Comparison of ENCODE assay signal across 8 mouse cellular contexts in the genomic region with DNA sequence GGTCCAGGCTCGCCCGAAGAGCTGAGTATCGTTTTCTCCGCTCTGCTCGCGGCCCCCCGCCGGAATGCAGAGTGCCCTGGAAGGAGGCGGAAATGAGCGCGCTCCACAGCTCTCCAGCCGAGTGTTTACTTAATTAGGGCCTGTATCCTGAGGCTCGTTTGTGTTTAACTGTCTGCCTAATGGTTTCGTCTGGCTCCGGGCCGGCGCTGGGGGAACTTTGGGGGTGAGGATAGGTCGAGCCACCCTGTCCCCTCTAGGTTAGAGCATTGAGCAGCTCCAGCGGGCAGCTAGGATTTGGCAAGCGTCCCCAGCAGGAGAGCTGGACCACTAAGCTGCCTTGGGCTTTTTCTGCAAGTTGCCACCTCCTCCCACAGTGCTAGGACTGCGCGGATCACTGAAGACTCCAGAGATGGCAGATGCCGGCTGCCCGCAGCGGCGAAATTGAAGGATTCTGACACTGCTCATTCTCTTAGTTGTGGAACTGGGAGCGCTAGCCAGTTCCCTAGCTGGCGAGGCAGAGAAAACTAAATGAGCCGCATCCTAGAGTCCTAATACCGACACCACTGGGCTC. TPM values are rescaled to one million over a fixed set of nuclear protein-coding genes. Genes with fewer than 3 reads are reported as not detected.
DNase-seq lines count a peak whose midpoint lies in the region; ATAC-seq and TF ChIP-seq lines count a peak whose summit lies in the region.
"Had no signal": no experiment of that assay in that cellular context is flagged by ENCODE, and none has a peak within 500 bp of the region (broad histone marks: within the 10 kb centered on the region; RNA-seq: fewer than 3 reads in every experiment).

No protein-coding gene starts in this region.

- no peak for DNase-seq in ES-E14 (ENCODE audit: low read depth, low spot score)
- peak; percentile 65 for DNase-seq in hindbrain, embryonic 14.5 days (ENCODE audit: low spot score)
- no peak for DNase-seq in thymus, postnatal 36 days

- peak; percentile 48; the same call in 1 of the 2 replicates for ATAC-seq in embryonic facial prominence, embryonic 12.5 days (ENCODE audit: insufficient number of reproducible peaks, insufficient read depth, low FRiP score, low TSS enrichment)
- ATAC-seq in hindbrain, embryonic 14.5 days (ENCODE audit: low FRiP score), result peak; percentile 75
- no peak for ATAC-seq in liver, embryonic 15.5 days (ENCODE audit: insufficient read depth)
- ATAC-seq in neural tube, embryonic 14.5 days (ENCODE audit: low read depth), result peak; percentile 62

- H3K9ac ChIP-seq in ES-Bruce4 (ENCODE audit: low read depth, poor library complexity, severe bottlenecking) (peak overlapping the region; percentile 46; the same call in 1 of the 2 replicates), ES-E14 (ENCODE audit: insufficient read depth, low read depth, low read length, poor library complexity, severe bottlenecking) (no peak overlapping the region)
- peak overlapping the region; percentile 40; the same call in 1 of the 2 replicates for H3K9ac ChIP-seq in embryonic facial prominence, embryonic 12.5 days
- peak overlapping the region; percentile 47 for H3K9ac ChIP-seq in hindbrain, embryonic 14.5 days
- no peak overlapping the region for H3K9ac ChIP-seq in liver, embryonic 15.5 days
- H3K9ac ChIP-seq in neural tube, embryonic 14.5 days (replicated peaks; ENCODE audit: low read depth, low read length), result peak overlapping the region; percentile 32; the same call in 1 of the 2 replicates

- H3K27ac ChIP-seq in ES-Bruce4 (ENCODE audit: insufficient read depth, low read length) (no peak overlapping the region), ES-E14 (ENCODE audit: insufficient read depth, low read depth, low read length, poor library complexity, severe bottlenecking) (no peak overlapping the region)
- H3K27ac ChIP-seq in embryonic facial prominence, embryonic 12.5 days, result peak overlapping the region; percentile 74
- peak overlapping the region; percentile 44 for H3K27ac ChIP-seq in hindbrain, embryonic 14.5 days
- no peak overlapping the region for H3K27ac ChIP-seq in liver, embryonic 15.5 days (replicated peaks)
- H3K27ac ChIP-seq in neural tube, embryonic 14.5 days (ENCODE audit: low read depth, low read length), result peak overlapping the region; percentile 55

- WGBS in embryonic facial prominence, embryonic 12.5 days, result 0% methylated on average over 30 of the region's 30 CpGs
- WGBS in hindbrain, embryonic 14.5 days, result 0% methylated on average over 30 of the region's 30 CpGs
- WGBS in liver, embryonic 15.5 days (ENCODE audit: insufficient replicate concordance), result 2% methylated on average over 30 of the region's 30 CpGs
- WGBS in neural tube, embryonic 14.5 days, result 0% methylated on average over 30 of the region's 30 CpGs

- no peak for TF ChIP-seq CTCF in ES-Bruce4 (IDR thresholded peaks at IDR 0.05; ENCODE audit: low read depth, low read length)

- in situ Hi-C loops in ES-E14 (cut with MboI; ENCODE audit: low sequenced_read_pairs in 2 of 2, unreplicated experiment in 2 of 2), result no loop called here

- peaks cover 3% of the 10 kb centered on the region for H3K9me3 ChIP-seq in ES-Bruce4 (replicated peaks; ENCODE audit: control insufficient read depth, insufficient read depth, low read length, poor library complexity, severe bottlenecking)
- peaks cover 9% of the 10 kb centered on the region; the same call in 1 of the 2 replicates for H3K9me3 ChIP-seq in ES-E14 (ENCODE audit: control insufficient read depth, insufficient read depth, low read depth, low read length)
- no peaks in the 10 kb centered on the region for H3K9me3 ChIP-seq in embryonic facial prominence, embryonic 12.5 days
- H3K9me3 ChIP-seq in hindbrain, embryonic 14.5 days (ENCODE audit: control insufficient read depth, low read length), result no peaks in the 10 kb centered on the region
- no peaks in the 10 kb centered on the region for H3K9me3 ChIP-seq in liver, embryonic 15.5 days (replicated peaks)
- H3K9me3 ChIP-seq in neural tube, embryonic 14.5 days (ENCODE audit: control insufficient read depth, low read length), result no peaks in the 10 kb centered on the region

- TF ChIP-seq POLR2A in ES-Bruce4 (IDR thresholded peaks at IDR 0.05; ENCODE audit: insufficient read depth, low read length), result no peak

- peaks cover 4% of the 10 kb centered on the region for H3K27me3 ChIP-seq in ES-Bruce4 (ENCODE audit: control insufficient read depth, insufficient read depth, low read length, poor library complexity, severe bottlenecking)
- H3K27me3 ChIP-seq in embryonic facial prominence, embryonic 12.5 days, result peaks cover 17% of the 10 kb centered on the region
- peaks cover 67% of the 10 kb centered on the region for H3K27me3 ChIP-seq in hindbrain, embryonic 14.5 days (ENCODE audit: control insufficient read depth, insufficient read depth, low read length)
- H3K27me3 ChIP-seq in liver, embryonic 15.5 days, result peaks cover 68% of the 10 kb centered on the region
- peaks cover 30% of the 10 kb centered on the region for H3K27me3 ChIP-seq in neural tube, embryonic 14.5 days (ENCODE audit: control insufficient read depth, insufficient read depth, low read length)

- H3K4me2 ChIP-seq in embryonic facial prominence, embryonic 12.5 days (replicated peaks), result peak overlapping the region; percentile 69
- H3K4me2 ChIP-seq in hindbrain, embryonic 14.5 days (replicated peaks), result peak overlapping the region; percentile 54
- peak overlapping the region; percentile 48 for H3K4me2 ChIP-seq in liver, embryonic 15.5 days
- peak overlapping the region; percentile 60 for H3K4me2 ChIP-seq in neural tube, embryonic 14.5 days (ENCODE audit: low read depth, low read length)

- peaks cover 5% of the 10 kb centered on the region for H3K4me1 ChIP-seq in ES-Bruce4 (ENCODE audit: control insufficient read depth, insufficient read depth, low read length)
- H3K4me1 ChIP-seq in ES-E14 (ENCODE audit: control insufficient read depth in 2 of 2, insufficient read depth in 2 of 2, low read length in 2 of 2, poor library complexity in 1 of 2), result peaks cover 5 to 7% of the 10 kb centered on the region in 2 experiments; a peak in 1 of 4 replicates
- H3K4me1 ChIP-seq in embryonic facial prominence, embryonic 12.5 days, result peaks cover 48% of the 10 kb centered on the region
- H3K4me1 ChIP-seq in hindbrain, embryonic 14.5 days (replicated peaks; ENCODE audit: control insufficient read depth, insufficient read depth, low read length), result peaks cover 27% of the 10 kb centered on the region
- peaks cover 10% of the 10 kb centered on the region for H3K4me1 ChIP-seq in liver, embryonic 15.5 days (replicated peaks)
- H3K4me1 ChIP-seq in neural tube, embryonic 14.5 days (ENCODE audit: control insufficient read depth, insufficient read depth, low read length), result peaks cover 30% of the 10 kb centered on the region; the same call in 1 of the 2 replicates

- peak; percentile 78; the same call in 1 of the 2 replicates for TF ChIP-seq EP300 in ES-Bruce4 (IDR thresholded peaks at IDR 0.05; ENCODE audit: insufficient read depth, low read depth, low read length)

- peak overlapping the region; percentile 44 for H3K4me3 ChIP-seq in ES-Bruce4 (ENCODE audit: low read depth, low read length)
- peak overlapping the region; percentile 17 to 42; a peak in 3 of 4 replicates for H3K4me3 ChIP-seq in ES-E14 (ENCODE audit: insufficient read depth in 1 of 2, low read depth in 1 of 2, low read length in 2 of 2, poor library complexity in 1 of 2, severe bottlenecking in 1 of 2)
- peak overlapping the region; percentile 36 for H3K4me3 ChIP-seq in embryonic facial prominence, embryonic 12.5 days
- peak overlapping the region; percentile 21 for H3K4me3 ChIP-seq in hindbrain, embryonic 14.5 days (replicated peaks; ENCODE audit: low read length)
- 0 out of 2 replicates have a peak overlapping the region, but pooled peaks have one; percentile 2 for H3K4me3 ChIP-seq in liver, embryonic 15.5 days (replicated peaks)
- H3K4me3 ChIP-seq in neural tube, embryonic 14.5 days (ENCODE audit: low read depth, low read length), result peak overlapping the region; percentile 18; the same call in 1 of the 2 replicates

- H3K36me3 ChIP-seq in ES-Bruce4 (ENCODE audit: control insufficient read depth, insufficient read depth, low read length, poor library complexity, severe bottlenecking), result 0 out of 2 replicates have a peak, but pooled peaks cover 5% of the 10 kb centered on the region
- H3K36me3 ChIP-seq in ES-E14 (ENCODE audit: control insufficient read depth, insufficient read depth, low read length, poor library complexity, severe bottlenecking), result no peaks in the 10 kb centered on the region
- H3K36me3 ChIP-seq in embryonic facial prominence, embryonic 12.5 days, result no peaks in the 10 kb centered on the region
- H3K36me3 ChIP-seq in hindbrain, embryonic 14.5 days (replicated peaks; ENCODE audit: control insufficient read depth, insufficient read depth), result no peaks in the 10 kb centered on the region
- H3K36me3 ChIP-seq in liver, embryonic 15.5 days (replicated peaks), result no peaks in the 10 kb centered on the region
- H3K36me3 ChIP-seq in neural tube, embryonic 14.5 days (ENCODE audit: control insufficient read depth, insufficient read depth, low read length), result no peaks in the 10 kb centered on the region

TF ChIP-seq in ES-E14, 5 proteins besides CTCF, POLR2A, EP300 and RAD21:
- TF ChIP-seq CHD2 (IDR thresholded peaks at IDR 0.05; ENCODE audit: low read depth, low read length) (no peak), ZC3H11A (IDR thresholded peaks at IDR 0.05; ENCODE audit: borderline replicate concordance, low read depth, low read length) (no peak), MAFK (IDR thresholded peaks at IDR 0.05; ENCODE audit: insufficient read depth, low read depth, low read length) (no peak), HCFC1 (IDR thresholded peaks at IDR 0.05; ENCODE audit: borderline replicate concordance, insufficient read depth, low read length) (no peak), ZNF384 (IDR thresholded peaks at IDR 0.05; ENCODE audit: low read depth, low read length) (no peak)

RNA-seq across cellular contexts. Expression of gene Cdh3, which starts 2.8 kb away (rescaled TPM):
- polyA plus RNA-seq in ES-Bruce4 (2011; ENCODE audit: insufficient read depth, insufficient read length, low read depth, missing spikeins), result 33.3 and 40.9 TPM in 2 replicates
- 16.8 and 45.7 TPM in 2 replicates for total RNA-seq in ES-E14 (2012; rRNA removed)
- 17.6 and 19.1 TPM in 2 replicates for polyA plus RNA-seq in embryonic facial prominence, embryonic 12.5 days (2016; fragmentation: Nextera tagmentation; extraction: Ambion mirVana)
- polyA plus RNA-seq in hindbrain, embryonic 14.5 days (2014; fragmentation: Nextera tagmentation; extraction: Ambion mirVana), result 3.8 and 4.1 TPM in 2 replicates
- 1.3 and 1.4 TPM in 2 replicates for polyA plus RNA-seq in liver, embryonic 15.5 days (2015; fragmentation: Nextera tagmentation; extraction: Ambion mirVana)
- polyA plus RNA-seq in neural tube, embryonic 14.5 days (2014; fragmentation: Nextera tagmentation; extraction: Ambion mirVana), result 4.1 and 4.6 TPM in 2 replicates

RNA-seq across cellular contexts. Expression of gene 6030452D12Rik, which starts 7.5 kb away (rescaled TPM):
- polyA plus RNA-seq in ES-Bruce4 (2011; ENCODE audit: insufficient read depth, insufficient read length, low read depth, missing spikeins), result not detected in 2 replicates
- total RNA-seq in ES-E14 (2012; rRNA removed), result not detected in 2 replicates
- polyA plus RNA-seq in embryonic facial prominence, embryonic 12.5 days (2016; fragmentation: Nextera tagmentation; extraction: Ambion mirVana), result not detected in 2 replicates
- polyA plus RNA-seq in hindbrain, embryonic 14.5 days (2014; fragmentation: Nextera tagmentation; extraction: Ambion mirVana), result not detected in 2 replicates
- not detected in 2 replicates for polyA plus RNA-seq in liver, embryonic 15.5 days (2015; fragmentation: Nextera tagmentation; extraction: Ambion mirVana)
- not detected in 2 replicates for polyA plus RNA-seq in neural tube, embryonic 14.5 days (2014; fragmentation: Nextera tagmentation; extraction: Ambion mirVana)
- polyA plus RNA-seq: cortical plate, adult 2 months had no signal

Comparison
In these comparisons a context has a peak if more than half of its experiments do, and no peak if none do; other contexts are left out.
1. H3K27ac ChIP-seq: peak in embryonic facial prominence, embryonic 12.5 days (single experiment), hindbrain, embryonic 14.5 days (single experiment) and neural tube, embryonic 14.5 days (single experiment); none in ES-Bruce4 (single experiment), ES-E14 (single experiment) and liver, embryonic 15.5 days (single experiment).
2. H3K9ac ChIP-seq: peak in ES-Bruce4 (single experiment), embryonic facial prominence, embryonic 12.5 days (single experiment), hindbrain, embryonic 14.5 days (single experiment) and neural tube, embryonic 14.5 days (single experiment); none in ES-E14 (single experiment) and liver, embryonic 15.5 days (single experiment).
3. Peak in every context shown above with its lines, with median percentiles within 50 percentile points of each other: H3K4me3 ChIP-seq and H3K4me2 ChIP-seq.